19 mouse cellular contexts compared by ENCODE assay signal in genomic region chr10:84790323-84790722, GRCm38 (mm10). TPM values are rescaled to one million over a fixed set of nuclear protein-coding genes. Genes with fewer than 3 reads are reported as not detected.
DNase-seq lines count a peak whose midpoint lies in the region; ATAC-seq lines count a peak whose summit lies in the region.
"Had no signal": no experiment of that assay in that cellular context is flagged by ENCODE, and none has a peak within 500 bp of the region (broad histone marks: within the 10 kb centered on the region; RNA-seq: fewer than 3 reads in every experiment).

No protein-coding gene starts in this region.

- ATAC-seq in hematopoietic stem cell, adult 5-6 weeks (replicated peaks in 1 of 2; ENCODE audit: insufficient read depth in 1 of 2, low FRiP score in 2 of 2, low TSS enrichment in 1 of 2, low read depth in 1 of 2, poor library complexity in 2 of 2, severe bottlenecking in 2 of 2), result peak; percentile 29 to 59; a peak in 2 of 4 replicates
- ATAC-seq in monocyte, adult 5-6 weeks (replicated peaks; ENCODE audit: insufficient number of reproducible peaks, low FRiP score, low TSS enrichment, poor library complexity, severe bottlenecking), result 0 out of 2 replicates have a peak, but pooled peaks have one; percentile 41
- ATAC-seq: forebrain, embryonic 13.5 days; forebrain, postnatal 0 days; hindbrain, postnatal 0 days; intestine, embryonic 15.5 days had no signal

- peak; percentile 16 for DNase-seq in thymus, postnatal 4 days
- no peak for DNase-seq in thymus, postnatal 14 days
- no peak for DNase-seq in right cerebral cortex, postnatal 10 days (ENCODE audit: low spot score in 2 of 2)
- DNase-seq in cerebellum, postnatal 14 days, result no peak
- DNase-seq in urinary bladder, adult 18-20 months (ENCODE audit: low spot score in 2 of 2), result no peak
- DNase-seq: adrenal gland, postnatal 10 days; cerebellum, adult 11 months; cerebellum, adult 8-10 months; cerebellum, postnatal 36 days; forebrain, postnatal 0 days; gastrocnemius, postnatal 14 days; heart, adult 11 months; heart, postnatal 36 days had no signal

RNA-seq across cellular contexts. Expression of gene Rfx4, which starts 34.5 kb away (rescaled TPM):
- total RNA-seq in hematopoietic stem cell, adult 5-6 weeks (2017), result not detected in 2 replicates
- not detected in 3 replicates for total RNA-seq in monocyte, adult 5-6 weeks (2017)
- total RNA-seq: gastrocnemius, adult 18-20 months had no signal
